Mouse (Mus musculus) kidney, postnatal 0 days (tissue): Measurements from ENCODE around the gene Slc27a2. TPM values are rescaled to one million over a fixed set of nuclear protein-coding genes. Genes with fewer than 3 reads are reported as not detected.

Source experiments
- ATAC-seq: fragments of 200-750 bp; cut with Nextera tagmentation; replicated peaks from 2 replicates; pipeline ENCODE4 v1.8.0; 2017; ENCODE audit warnings: low read depth, moderate number of reproducible peaks, moderate TSS enrichment, moderate library complexity; ENCODE audit not compliant: low FRiP score
- DNase-seq: peaks from one replicate; pipeline ENCODE4 v3.0.0-alpha.2; 2016; ENCODE audit warnings: low spot score
- H3K27ac ChIP-seq: fragments of 300-500 bp; sonication (generic); 2 replicates; pipeline ENCODE4 v1.5.1; 2014; ENCODE audit warnings: mild to moderate bottlenecking
- H3K27me3 ChIP-seq: fragments of 300-500 bp; sonication (generic); 2 replicates; pipeline ENCODE4 v1.6.1; 2014; ENCODE audit warnings: low read length, mixed read lengths; ENCODE audit not compliant: insufficient read depth
- H3K36me3 ChIP-seq: fragments of 300-500 bp; sonication (generic); 2 replicates; pipeline ENCODE4 v1.6.1; 2014; ENCODE audit warnings: low read length, mixed read lengths; ENCODE audit not compliant: insufficient read depth
- H3K4me1 ChIP-seq: fragments of 300-500 bp; sonication (generic); replicated peaks from 2 replicates; pipeline ENCODE4 v1.6.1; 2014; ENCODE audit warnings: antibody characterized with exemption, low read length, mixed read lengths; ENCODE audit not compliant: insufficient read depth
- H3K4me2 ChIP-seq: fragments of 300-500 bp; sonication (generic); 2 replicates; pipeline ENCODE4 v1.6.1; 2014; ENCODE audit warnings: mild to moderate bottlenecking, low read length, moderate library complexity, mixed read lengths
- H3K4me3 ChIP-seq: fragments of 300-500 bp; sonication (generic); replicated peaks from 2 replicates; pipeline ENCODE4 v1.5.1; 2014; ENCODE audit warnings: low read depth, low read length
- H3K9ac ChIP-seq: fragments of 300-500 bp; sonication (generic); 2 replicates; pipeline ENCODE4 v1.6.1; 2014; ENCODE audit warnings: low read depth, low read length
- H3K9me3 ChIP-seq: fragments of 300-500 bp; sonication (generic); replicated peaks from 2 replicates; pipeline ENCODE4 v1.6.1; 2016; ENCODE audit warnings: low read length, inconsistent platforms, mixed read lengths
- CTCF ChIP-seq: IDR thresholded peaks from 2 replicates; pipeline ENCODE4 v1.5.1; 2016; ENCODE audit warnings: antibody characterized with exemption, low read depth, mild to moderate bottlenecking, moderate library complexity
- WGBS: fragments of 180-500 bp; shearing (Covaris S2); extraction: QIAGEN DNeasy Blood & Tissue Kit; methylation state at CpG from one replicate; pipeline ENCODE4 v1.1.7; 2014; 5-methylcytosine and 5-hydroxymethylcytosine counted together
- polyA plus RNA-seq: library from polyadenylated mRNA; unstranded; fragments of >200 nt; fragmentation: Nextera tagmentation; extraction: Ambion mirVana; gene quantifications from 2 replicates; pipeline ENCODE4 v1.2.1, GENCODE M21; 2015

Gene Slc27a2
- polyA plus RNA-seq, 1 experiment from 2014 or later: 214 TPM

DNA sequence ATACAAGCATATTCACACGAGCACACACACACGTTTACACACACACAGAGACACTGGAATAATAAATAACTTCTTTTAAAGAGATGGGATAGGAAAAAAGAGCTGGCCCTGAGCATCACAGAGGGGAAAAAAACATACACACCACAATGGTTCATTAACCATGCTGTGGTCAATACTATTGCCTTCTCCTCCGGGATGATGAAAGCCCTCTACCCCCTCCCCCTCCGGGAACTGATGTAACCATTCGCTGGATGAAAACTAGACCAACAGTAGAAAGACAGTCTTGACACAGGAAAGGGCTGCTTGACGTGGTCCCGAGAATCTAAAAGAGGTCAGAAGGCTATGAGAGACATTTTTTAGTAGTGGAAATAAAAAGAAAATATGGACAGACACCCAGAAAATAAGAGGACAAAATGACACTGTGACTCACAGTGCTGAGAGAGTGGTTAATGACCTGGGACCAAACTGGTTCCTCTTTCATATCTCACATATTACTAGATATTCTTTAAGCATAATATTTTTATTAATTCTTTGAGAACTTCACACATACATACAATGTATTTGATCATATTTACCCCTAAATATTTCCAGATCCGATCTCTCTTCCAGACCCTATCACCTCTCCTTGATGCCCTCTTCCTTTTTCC is 840 bp upstream of the Slc27a2 start:
- Histone ChIP-seq H3K27me3 (peaks cover 24% of the 10 kb centered on the region), H3K9me3 (no peaks in the 10 kb centered on the region), H3K4me1 (0 out of 2 replicates have a peak, but pooled peaks cover 4% of the 10 kb centered on the region), H3K4me2 (no peak overlapping the region), H3K27ac (no peak overlapping the region), H3K36me3 (no peaks in the 10 kb centered on the region), H3K9ac (no peak overlapping the region), H3K4me3 (no peak overlapping the region)
- TF ChIP-seq CTCF: no peak
- no peak for DNase-seq
- ATAC-seq: no peak
- 76% methylated on average over 8 of the region's 8 CpGs for WGBS

DNA sequence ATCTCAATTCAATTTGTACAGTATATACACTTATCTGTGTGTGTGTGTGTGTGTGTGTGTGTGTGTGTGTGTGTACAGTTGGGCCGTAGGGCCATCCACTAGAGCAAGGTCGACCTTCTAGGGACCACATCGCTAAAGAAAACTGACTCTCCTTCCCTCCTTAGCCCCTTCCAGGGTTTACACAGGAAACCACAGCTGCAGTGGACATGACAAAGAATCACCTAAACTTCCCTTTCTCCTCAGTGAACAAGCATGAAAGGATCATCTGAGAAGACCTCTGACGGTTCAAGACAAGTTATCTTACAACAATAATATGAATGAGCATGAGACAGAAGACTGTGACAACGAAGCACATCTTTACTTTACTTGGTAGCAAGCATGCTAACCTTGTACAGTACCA is 311 bp upstream of the Slc27a2 start:
- WGBS: 15% methylated on average over 5 of the region's 5 CpGs
- no peak overlapping the region; the same call in 1 of the 2 replicates for H3K4me2 ChIP-seq

DNA sequence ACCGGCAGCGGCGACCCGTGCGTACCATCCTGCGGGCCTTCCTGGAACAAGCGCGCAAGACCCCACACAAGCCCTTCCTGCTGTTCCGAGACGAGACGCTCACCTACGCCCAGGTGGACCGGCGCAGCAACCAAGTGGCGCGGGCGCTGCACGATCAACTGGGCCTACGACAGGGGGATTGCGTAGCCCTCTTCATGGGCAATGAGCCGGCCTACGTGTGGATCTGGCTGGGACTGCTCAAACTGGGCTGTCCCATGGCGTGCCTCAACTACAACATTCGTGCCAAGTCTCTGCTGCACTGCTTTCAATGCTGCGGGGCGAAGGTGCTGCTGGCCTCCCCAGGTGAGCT is 1.1 kb downstream of the Slc27a2 start:
- H3K9me3 ChIP-seq: no peaks in the 10 kb centered on the region
- DNase-seq (no peak), ATAC-seq (no peak; the same call in 1 of the 2 replicates)
- H3K9ac ChIP-seq: peak overlapping the region; percentile 61
- peak overlapping the region; percentile 42; the same call in 1 of the 2 replicates for H3K27ac ChIP-seq
- peaks cover 24% of the 10 kb centered on the region for H3K27me3 ChIP-seq
- H3K4me1 ChIP-seq: 0 out of 2 replicates have a peak, but pooled peaks cover 4% of the 10 kb centered on the region
- no peak for TF ChIP-seq CTCF
- H3K4me2 ChIP-seq: peak overlapping the region; percentile 94
- WGBS: 3% methylated on average over 26 of the region's 26 CpGs
- no peaks in the 10 kb centered on the region for H3K36me3 ChIP-seq
- H3K4me3 ChIP-seq: peak overlapping the region; percentile 60

More for the DNA sequence above, 311 bp upstream of the Slc27a2 start:
- H3K4me3 ChIP-seq: no peak overlapping the region
- H3K36me3 ChIP-seq: no peaks in the 10 kb centered on the region
- H3K4me1 ChIP-seq: 0 out of 2 replicates have a peak, but pooled peaks cover 4% of the 10 kb centered on the region
- TF ChIP-seq CTCF: no peak
- H3K9ac ChIP-seq: no peak overlapping the region
- H3K27me3 ChIP-seq: peaks cover 24% of the 10 kb centered on the region
- DNase-seq (no peak), ATAC-seq (no peak)
- H3K27ac ChIP-seq: no peak overlapping the region
- H3K9me3 ChIP-seq: no peaks in the 10 kb centered on the region

DNA sequence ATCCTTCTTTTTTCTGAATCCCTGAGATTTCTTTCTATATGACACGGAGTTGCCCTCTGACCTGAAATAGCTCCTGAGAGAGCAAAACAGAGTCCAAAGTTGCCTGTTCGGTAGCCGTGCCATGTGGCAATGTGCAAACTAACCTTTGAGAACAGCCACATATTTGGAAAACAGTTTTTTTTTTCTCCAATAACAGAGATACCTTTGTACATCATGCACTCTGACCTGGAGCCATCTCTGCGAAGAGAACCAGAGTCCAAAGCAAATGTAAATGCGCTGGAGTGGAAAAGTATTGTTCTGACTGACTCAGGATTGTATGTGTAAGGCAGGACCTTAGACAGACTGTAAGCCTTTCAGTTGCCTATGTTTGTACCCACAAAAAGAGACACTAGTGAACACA is 3.3 kb downstream of the Slc27a2 start:
- 76% methylated on average over 5 of the region's 5 CpGs for WGBS
- H3K9me3 ChIP-seq: no peaks in the 10 kb centered on the region
- no peak overlapping the region for H3K9ac ChIP-seq

DNA sequence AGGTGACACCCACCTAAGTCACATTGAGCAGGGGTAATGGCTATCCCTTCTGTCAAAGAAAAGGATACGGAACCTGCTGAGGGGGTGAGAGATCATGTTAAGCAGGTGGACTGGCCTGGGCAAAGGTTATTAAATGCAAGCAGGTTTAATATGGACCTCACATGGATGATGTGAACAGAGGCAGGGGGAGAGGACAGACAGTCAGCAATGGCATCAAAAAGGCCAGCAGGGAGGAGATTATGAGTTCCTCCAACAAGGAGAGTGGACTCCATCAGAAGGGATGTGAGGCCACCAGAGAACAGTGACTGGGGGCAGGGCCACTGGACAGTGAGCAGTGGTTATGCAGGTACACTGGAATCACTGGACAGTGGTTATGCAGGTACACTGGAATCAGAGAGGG is 7.9 kb downstream of the Slc27a2 start:
- H3K27me3 ChIP-seq: no peaks in the 10 kb centered on the region
- H3K9me3 ChIP-seq: no peaks in the 10 kb centered on the region
- no peak overlapping the region for H3K4me2 ChIP-seq
- H3K9ac ChIP-seq: no peak overlapping the region
- no peak overlapping the region for H3K4me3 ChIP-seq
- H3K4me1 ChIP-seq: no peaks in the 10 kb centered on the region
- no peak for TF ChIP-seq CTCF
- WGBS: 85% methylated on average over 1 of the region's 1 CpGs
- H3K36me3 ChIP-seq: no peaks in the 10 kb centered on the region
- H3K27ac ChIP-seq: no peak overlapping the region
- DNase-seq (no peak), ATAC-seq (no peak)

More for the DNA sequence above, 3.3 kb downstream of the Slc27a2 start:
- 0 out of 2 replicates have a peak overlapping the region, but pooled peaks have one; percentile 10 for H3K4me2 ChIP-seq
- no peak for TF ChIP-seq CTCF
- ATAC-seq (no peak; the same call in 1 of the 2 replicates), DNase-seq (peak; percentile 19)
- H3K4me3 ChIP-seq: no peak overlapping the region
- H3K36me3 ChIP-seq: no peaks in the 10 kb centered on the region
- no peak overlapping the region for H3K27ac ChIP-seq
- H3K4me1 ChIP-seq: 0 out of 2 replicates have a peak, but pooled peaks cover 4% of the 10 kb centered on the region
- peaks cover 24% of the 10 kb centered on the region for H3K27me3 ChIP-seq

DNA sequence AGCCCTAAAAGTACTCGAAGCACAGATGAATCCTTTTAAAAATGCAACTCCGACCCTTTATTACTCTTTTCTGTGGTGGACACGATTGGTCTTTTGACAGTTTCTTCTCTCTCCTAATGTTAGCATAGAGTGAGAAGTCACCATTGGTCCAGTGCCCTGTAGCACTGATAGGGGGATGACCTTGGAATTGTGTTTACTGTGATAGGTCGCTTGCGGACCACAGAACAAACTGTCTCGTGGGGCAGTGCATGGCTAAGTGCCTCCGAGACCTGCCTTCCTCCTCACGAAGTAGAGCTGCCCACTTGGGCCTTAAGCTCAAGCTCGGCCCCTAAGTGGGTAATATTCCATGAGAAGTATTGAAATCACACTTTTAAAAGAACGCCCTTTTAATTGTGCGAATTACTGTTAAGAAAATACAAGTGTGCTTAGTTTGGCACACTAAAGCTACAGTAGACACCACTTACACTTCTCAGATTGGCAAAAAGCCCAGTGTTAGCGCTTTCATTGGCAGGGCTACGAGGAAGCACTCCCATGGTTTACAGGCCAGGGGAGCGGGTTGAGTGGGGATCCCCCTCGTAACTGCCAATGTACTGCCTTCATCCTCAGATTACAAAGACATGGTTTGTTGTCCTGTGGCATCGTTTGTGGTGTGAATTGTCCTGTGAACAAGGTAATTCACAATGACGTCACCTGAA is 11.4 kb downstream of the Slc27a2 start:
- no peaks in the 10 kb centered on the region for H3K4me1 ChIP-seq
- H3K4me3 ChIP-seq: no peak overlapping the region
- ATAC-seq (no peak), DNase-seq (peak; percentile 17)
- H3K27ac ChIP-seq: no peak overlapping the region
- WGBS: 58% methylated on average over 17 of the region's 17 CpGs
- no peak overlapping the region for H3K9ac ChIP-seq
- no peaks in the 10 kb centered on the region for H3K9me3 ChIP-seq
- H3K36me3 ChIP-seq: no peaks in the 10 kb centered on the region
- no peaks in the 10 kb centered on the region for H3K27me3 ChIP-seq
- H3K4me2 ChIP-seq: no peak overlapping the region
- TF ChIP-seq CTCF: no peak
